Mouse (Mus musculus) embryonic fibroblast, embryonic 13.5 days (primary cell): ENCODE results near the gene Etfb. TPM values are rescaled to one million over a fixed set of nuclear protein-coding genes. Genes with fewer than 3 reads are reported as not detected.

Source experiments
- H3K27ac ChIP-seq: 2 replicates; pipeline ENCODE4 v1.5.1; 2012; ENCODE audit warnings: low read length, control low read depth, inconsistent platforms; ENCODE audit not compliant: insufficient read depth
- H3K4me1 ChIP-seq: 2 replicates; pipeline ENCODE4 v1.6.1; 2011; ENCODE audit warnings: low read length; ENCODE audit not compliant: control insufficient read depth, insufficient read depth
- H3K4me3 ChIP-seq: 2 replicates; pipeline ENCODE4 v1.5.1; 2011; ENCODE audit warnings: mild to moderate bottlenecking, control low read depth, low read length; ENCODE audit not compliant: insufficient read depth
- CTCF ChIP-seq: IDR thresholded peaks from 2 replicates; pipeline ENCODE4 v1.5.1; 2011; ENCODE audit warnings: mild to moderate bottlenecking, control low read depth, low read length, moderate library complexity, borderline replicate concordance; ENCODE audit not compliant: insufficient read depth
- POLR2A ChIP-seq: IDR thresholded peaks from 2 replicates; pipeline ENCODE4 v1.6.1; 2011; ENCODE audit warnings: low read depth, mild to moderate bottlenecking, control low read depth, low read length, moderate library complexity
- polyA plus RNA-seq: library from polyadenylated mRNA; stranded (reverse); fragments of >200 nt; gene quantifications from 2 replicates; pipeline ENCODE4 v1.2.4, GENCODE M21; 2011; ENCODE audit warnings: low read depth; ENCODE audit not compliant: missing spikeins, insufficient read length

The Etfb gene
- polyA plus RNA-seq, 1 experiment: 104 TPM

GRCm38 (mm10) chr7:43465344-43466098 lies 21.6 kb downstream of the Etfb start:
- TF ChIP-seq POLR2A (peak; percentile 37), CTCF (no peak)
- Histone ChIP-seq H3K4me3 (peak overlapping the region; percentile 61), H3K4me1 (no peaks in the 10 kb centered on the region), H3K27ac (no peak overlapping the region)

GRCm38 (mm10) chr7:43466099-43466694 lies 22.3 kb downstream of the Etfb start:
- Histone ChIP-seq H3K27ac (no peak overlapping the region), H3K4me3 (peak overlapping the region; percentile 61), H3K4me1 (no peaks in the 10 kb centered on the region)
- TF ChIP-seq CTCF: peak; percentile 95
- TF ChIP-seq POLR2A: no peak

GRCm38 (mm10) chr7:43470373-43470772 lies 26.5 kb downstream of the Etfb start:
- Histone ChIP-seq H3K27ac (no peak overlapping the region), H3K4me1 (no peaks in the 10 kb centered on the region; the same call in 1 of the 2 replicates), H3K4me3 (no peak overlapping the region)

GRCm38 (mm10) chr7:43475706-43476105 lies 31.8 kb downstream of the Etfb start:
- TF ChIP-seq POLR2A (no peak), CTCF (no peak)
- no peak overlapping the region for H3K4me3 ChIP-seq
- no peak overlapping the region for H3K27ac ChIP-seq
- H3K4me1 ChIP-seq: peaks cover 4% of the 10 kb centered on the region

More at GRCm38 (mm10) chr7:43470373-43470772, 26.5 kb downstream of the Etfb start:
- no peak for TF ChIP-seq POLR2A
- TF ChIP-seq CTCF: no peak

GRCm38 (mm10) chr7:43476376-43476775 lies 32.5 kb downstream of the Etfb start:
- no peak for TF ChIP-seq CTCF
- no peak for TF ChIP-seq POLR2A
- H3K4me3 ChIP-seq: no peak overlapping the region
- H3K27ac ChIP-seq: no peak overlapping the region
- peaks cover 10% of the 10 kb centered on the region for H3K4me1 ChIP-seq

GRCm38 (mm10) chr7:43481191-43481590 lies 37.3 kb downstream of the Etfb start:
- Histone ChIP-seq H3K4me3 (no peak overlapping the region), H3K27ac (0 out of 2 replicates have a peak overlapping the region, but pooled peaks have one; percentile 37), H3K4me1 (peaks cover 20% of the 10 kb centered on the region)
- TF ChIP-seq POLR2A (no peak), CTCF (no peak)

- H3K4me3 ChIP-seq: no peak overlapping the region
- H3K4me1 ChIP-seq: peaks cover 20% of the 10 kb centered on the region
- H3K27ac ChIP-seq: no peak overlapping the region
- TF ChIP-seq POLR2A (no peak), CTCF (no peak)
Measured at GRCm38 (mm10) chr7:43482090-43482716, 38.3 kb downstream of the Etfb start.

GRCm38 (mm10) chr7:43483236-43483635 lies 39.4 kb downstream of the Etfb start:
- no peak overlapping the region for H3K4me3 ChIP-seq
- no peak for TF ChIP-seq POLR2A

GRCm38 (mm10) chr7:43488646-43489045 lies 44.8 kb downstream of the Etfb start:
- no peak for TF ChIP-seq CTCF
- no peak for TF ChIP-seq POLR2A
- peaks cover 3% of the 10 kb centered on the region; the same call in 1 of the 2 replicates for H3K4me1 ChIP-seq
- no peak overlapping the region for H3K4me3 ChIP-seq
- no peak overlapping the region for H3K27ac ChIP-seq

More at GRCm38 (mm10) chr7:43483236-43483635, 39.4 kb downstream of the Etfb start:
- peaks cover 20% of the 10 kb centered on the region for H3K4me1 ChIP-seq
- no peak overlapping the region for H3K27ac ChIP-seq

- TF ChIP-seq POLR2A (no peak), CTCF (no peak)
- Histone ChIP-seq H3K4me1 (peaks cover 3% of the 10 kb centered on the region; the same call in 1 of the 2 replicates), H3K4me3 (peak within 1 kb of the TSS; percentile 37), H3K27ac (no peak within 1 kb of the TSS)
Measured at GRCm38 (mm10) chr7:43489631-43490125, 45.8 kb downstream of the Etfb start, which contains the start of gene Iglon5. Iglon5 (minus strand) TSS chr7:43490075.
